Mouse (Mus musculus) bone marrow, adult 2 months (tissue): Measurements from ENCODE around the gene Als2.

Source experiments
- CTCF ChIP-seq: fragments of 200-500 bp; IDR thresholded peaks from 2 replicates; pipeline ENCODE4 v1.5.1; 2011; ENCODE audit warnings: low read length, control low read depth; ENCODE audit not compliant: control insufficient read depth, insufficient read depth
- POLR2A ChIP-seq: fragments of 200-500 bp; IDR thresholded peaks from 2 replicates; pipeline ENCODE4 v1.6.1; 2011; ENCODE audit warnings: low read depth, mild to moderate bottlenecking, control low read depth, low read length, borderline replicate concordance; ENCODE audit not compliant: control insufficient read depth

- TF ChIP-seq CTCF, result no peak
- no peak for TF ChIP-seq POLR2A
These were observed 54.0 kb downstream of the Als2 start for GRCm38 (mm10) chr1:59183045-59183444.
